In genomic region chr13:108418741-108419507, GRCm38 (mm10) we compare ENCODE assay signal across 18 mouse cellular contexts.
"Had no signal": no experiment of that assay in that cellular context is flagged by ENCODE, and none has a peak within 500 bp of the region (broad histone marks: within the 10 kb centered on the region; RNA-seq: fewer than 3 reads in every experiment).

No protein-coding gene starts in this region.

- ATAC-seq: intestine, postnatal 0 days; midbrain, embryonic 15.5 days had no signal

- H3K9me3 ChIP-seq: kidney, embryonic 15.5 days; limb, embryonic 12.5 days; limb, embryonic 15.5 days; midbrain, embryonic 12.5 days; midbrain, embryonic 15.5 days; neural tube, embryonic 13.5 days; stomach, embryonic 15.5 days had no signal

- H3K27me3 ChIP-seq: kidney, embryonic 15.5 days; limb, embryonic 12.5 days; limb, embryonic 15.5 days; midbrain, embryonic 12.5 days; midbrain, embryonic 15.5 days; neural tube, embryonic 13.5 days; stomach, embryonic 15.5 days had no signal

- H3K9ac ChIP-seq: kidney, embryonic 15.5 days; limb, embryonic 12.5 days; limb, embryonic 15.5 days; midbrain, embryonic 12.5 days; midbrain, embryonic 15.5 days; neural tube, embryonic 13.5 days; stomach, embryonic 15.5 days had no signal

- H3K36me3 ChIP-seq: kidney, embryonic 15.5 days; limb, embryonic 12.5 days; limb, embryonic 15.5 days; midbrain, embryonic 12.5 days; midbrain, embryonic 15.5 days; neural tube, embryonic 13.5 days; stomach, embryonic 15.5 days had no signal

- H3K4me2 ChIP-seq: kidney, embryonic 15.5 days; limb, embryonic 12.5 days; limb, embryonic 15.5 days; midbrain, embryonic 12.5 days; midbrain, embryonic 15.5 days; neural tube, embryonic 13.5 days; stomach, embryonic 15.5 days had no signal

- H3K4me3 ChIP-seq: kidney, embryonic 15.5 days; limb, embryonic 12.5 days; limb, embryonic 15.5 days; midbrain, embryonic 12.5 days; midbrain, embryonic 15.5 days; myocyte; neural tube, embryonic 13.5 days; stomach, embryonic 15.5 days had no signal

- H3K4me1 ChIP-seq: kidney, embryonic 15.5 days; limb, embryonic 12.5 days; limb, embryonic 15.5 days; midbrain, embryonic 12.5 days; midbrain, embryonic 15.5 days; neural tube, embryonic 13.5 days; stomach, embryonic 15.5 days had no signal

- H3K27ac ChIP-seq: kidney, embryonic 15.5 days; limb, embryonic 12.5 days; limb, embryonic 15.5 days; midbrain, embryonic 12.5 days; midbrain, embryonic 15.5 days; neural tube, embryonic 13.5 days; stomach, embryonic 15.5 days had no signal

- DNase-seq: kidney, postnatal 10 days; left cerebral cortex, postnatal 4 days; lung, adult 2 months; lung, postnatal 14 days; lung, postnatal 4 days; retina, postnatal 1 day; right cerebral cortex, postnatal 25 days; spleen, adult 18-20 months; thymus, postnatal 36 days had no signal
